Mouse (Mus musculus) liver, embryonic 14.5 days (tissue): ENCODE results near the gene Ncam1.

Source experiments
- CTCF ChIP-seq: IDR thresholded peaks from 2 replicates; pipeline ENCODE4 v1.5.1; 2016; ENCODE audit warnings: antibody characterized with exemption, low read depth, control low read depth
- EP300 ChIP-seq: IDR thresholded peaks from 2 replicates; pipeline ENCODE4 v1.6.1; 2016; ENCODE audit warnings: antibody characterized with exemption, low read depth

DNA sequence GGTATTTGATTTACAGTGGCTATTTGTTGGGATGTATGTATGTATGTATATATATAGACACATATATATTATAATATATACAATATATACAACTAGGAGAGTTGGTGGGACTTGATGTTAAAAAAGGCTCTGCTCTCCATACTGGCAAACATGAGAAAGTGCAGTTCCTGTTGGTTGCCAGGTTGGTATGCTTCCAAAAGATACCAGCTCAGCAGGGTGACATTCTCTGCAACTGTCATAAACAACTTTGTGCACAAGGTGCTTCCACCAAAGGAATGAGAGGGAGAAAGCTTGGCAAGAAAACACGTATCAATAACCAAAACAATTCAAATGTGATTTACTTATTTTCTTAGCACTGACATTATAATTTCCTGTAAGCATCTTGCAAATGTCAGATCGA is 232.9 kb downstream of the Ncam1 start:
- no peak for TF ChIP-seq CTCF
- no peak for TF ChIP-seq EP300
